Mouse (Mus musculus): ENCODE measurements around the gene Ptprd.

Gene Ptprd

DNA sequence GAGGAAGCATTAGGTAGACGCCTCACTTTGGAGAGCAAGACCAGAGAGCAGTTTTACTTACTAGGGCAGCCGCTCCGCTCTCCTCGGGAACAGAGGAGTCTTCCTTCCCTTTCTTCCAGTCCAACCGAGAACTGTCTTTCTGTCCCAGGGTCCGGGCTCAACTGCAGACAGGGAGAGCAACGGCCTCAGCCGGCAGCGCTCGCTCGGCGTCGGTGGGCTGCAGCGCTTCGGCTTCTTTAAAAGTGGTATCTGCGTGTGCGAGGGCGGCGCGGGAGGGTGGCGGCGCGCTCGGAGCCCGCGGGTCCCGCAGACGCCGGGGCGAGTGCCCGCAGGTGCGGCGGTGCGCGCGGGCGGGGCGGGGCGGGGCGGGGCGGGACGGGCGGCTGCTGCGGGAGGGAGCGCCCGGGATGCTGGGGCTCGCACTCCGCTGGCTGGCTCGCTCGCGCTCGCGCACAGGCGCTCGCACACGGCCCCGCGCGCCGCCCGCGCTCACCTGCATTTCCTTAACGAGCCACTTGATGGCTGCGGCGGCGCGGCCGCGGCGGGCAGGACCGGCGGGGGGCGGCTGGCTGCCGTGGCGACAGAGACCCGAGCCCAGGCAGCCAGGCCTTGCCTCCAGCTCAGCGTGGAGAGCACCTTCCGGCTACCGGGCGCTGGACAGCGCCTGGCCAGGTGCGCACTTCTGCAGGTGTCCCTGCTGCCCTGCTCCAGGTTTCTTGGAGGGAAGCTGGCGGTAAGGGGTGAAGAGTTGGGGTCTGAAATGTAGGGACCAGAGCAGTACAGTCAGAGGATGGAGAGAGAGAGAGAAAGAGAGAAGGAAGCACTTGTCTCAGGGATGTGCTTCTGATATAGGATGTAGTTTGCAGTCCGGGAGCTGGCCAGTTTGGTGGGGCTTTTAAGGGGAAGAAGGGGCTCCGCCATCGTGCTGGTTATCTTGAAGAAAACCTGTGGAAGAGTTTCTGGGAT, at the start of gene Ptprd:
Gene Ptprd, minus strand, starts transcription at position 433 of the 966 bp plus-strand sequence.
- CTCF ChIA-PET = interaction anchor here (0.5 kb wide), 1 partner anchor 1387 kb away, joined by 4 read pairs; no protein-coding TSS in a partner anchor

DNA sequence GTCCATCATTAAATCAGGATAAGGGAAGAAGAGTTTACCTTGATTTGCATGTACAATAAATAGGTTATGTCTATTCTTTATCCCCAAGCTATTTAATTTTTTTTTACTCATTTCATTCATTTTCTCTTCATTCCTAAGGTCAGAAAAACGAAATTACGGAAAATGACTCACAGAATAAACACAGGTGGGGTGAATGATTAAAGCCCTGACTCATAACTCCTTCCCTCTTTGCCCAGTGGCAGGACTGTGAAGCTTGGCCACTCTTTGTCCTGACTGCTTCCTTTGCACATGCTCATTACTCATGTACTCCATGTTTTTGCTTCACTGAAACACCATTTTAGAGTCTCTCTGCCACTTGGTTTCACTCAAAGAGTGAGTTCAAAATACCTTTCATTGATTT, 24.1 kb upstream of the Ptprd start:
- CTCF ChIA-PET = no interaction called here

DNA sequence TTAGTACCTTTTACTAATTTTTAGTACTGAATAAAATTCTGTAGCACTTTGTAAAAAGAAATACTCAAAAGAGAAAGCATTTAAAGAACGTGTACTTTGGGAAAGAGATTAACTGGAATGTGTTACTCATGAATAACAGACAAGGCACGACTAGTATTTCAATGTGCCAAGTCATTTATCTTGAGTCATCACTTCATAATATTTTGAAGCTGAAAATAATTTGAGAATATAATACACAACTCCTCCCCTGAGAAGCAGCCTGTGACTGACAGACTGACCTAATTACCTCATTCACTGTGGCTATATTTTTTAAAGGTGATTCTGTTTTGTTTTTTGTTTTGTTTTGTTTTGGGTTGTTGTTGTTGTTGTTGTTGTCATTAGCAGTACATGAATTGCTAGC, 23.6 kb upstream of the Ptprd start:
- CTCF ChIA-PET = no interaction called here

DNA sequence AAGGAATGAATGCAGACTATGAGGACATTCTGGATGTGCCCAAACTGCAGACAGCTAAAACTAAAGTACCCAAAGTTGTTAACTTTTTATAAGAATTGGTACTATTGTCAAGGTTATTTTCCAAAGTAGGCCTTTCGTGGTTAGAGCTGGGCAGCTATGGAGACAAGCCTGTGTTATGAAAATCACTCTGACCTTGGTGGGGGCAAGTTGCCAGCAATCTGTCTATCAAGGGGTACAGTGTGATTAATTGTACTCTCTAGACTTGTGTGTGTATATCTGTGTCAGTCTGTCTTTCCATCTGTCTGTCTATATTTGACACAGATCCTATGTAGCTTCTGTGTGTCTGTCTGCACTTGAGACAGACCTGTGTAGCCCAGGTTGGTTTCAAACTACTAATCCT, 22.9 kb upstream of the Ptprd start:
- CTCF ChIA-PET = no interaction called here

DNA sequence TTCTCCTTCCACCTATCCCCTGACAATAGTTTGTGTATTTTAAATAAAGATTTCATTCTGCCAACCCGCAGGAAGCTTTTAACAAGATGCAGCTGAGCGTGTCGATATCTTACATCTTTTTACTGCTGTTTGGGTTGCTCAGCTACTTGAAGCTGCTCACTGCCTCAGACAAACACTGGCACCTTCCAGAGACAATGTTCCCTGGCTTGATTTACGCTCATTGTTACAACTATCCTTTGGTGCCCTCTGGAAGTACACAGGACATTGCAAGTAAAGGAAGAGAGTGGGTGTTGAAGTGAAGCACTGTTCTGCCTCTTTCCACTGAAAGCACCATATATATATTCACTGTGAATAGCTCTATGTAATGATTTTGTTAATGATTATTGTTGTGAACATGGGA, 2.2 kb upstream of the Ptprd start:
- CTCF ChIA-PET = no interaction called here

DNA sequence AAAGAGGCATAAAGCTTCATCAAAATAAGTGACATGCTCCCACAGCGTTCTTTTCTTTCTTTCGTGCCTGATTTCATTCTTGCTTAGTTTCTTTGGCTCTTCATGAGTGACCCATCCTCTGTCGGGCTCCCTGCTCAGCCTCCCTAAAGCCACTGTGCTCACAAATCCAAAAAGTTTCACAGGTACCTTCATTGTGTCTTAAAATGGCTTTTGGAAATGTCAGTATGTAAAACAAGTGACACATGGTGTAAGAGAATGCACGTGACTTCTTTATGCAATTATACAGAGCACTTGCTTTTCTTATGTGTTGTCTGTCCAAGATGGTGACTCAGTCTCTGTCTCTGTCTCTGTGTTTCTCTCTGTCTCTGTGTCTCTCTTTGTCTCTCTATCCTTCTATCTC, 1.2 kb upstream of the Ptprd start:
- CTCF ChIA-PET = interaction anchor here (0.5 kb wide), 1 partner anchor 1386 kb away, joined by 4 read pairs; no protein-coding TSS in a partner anchor

DNA sequence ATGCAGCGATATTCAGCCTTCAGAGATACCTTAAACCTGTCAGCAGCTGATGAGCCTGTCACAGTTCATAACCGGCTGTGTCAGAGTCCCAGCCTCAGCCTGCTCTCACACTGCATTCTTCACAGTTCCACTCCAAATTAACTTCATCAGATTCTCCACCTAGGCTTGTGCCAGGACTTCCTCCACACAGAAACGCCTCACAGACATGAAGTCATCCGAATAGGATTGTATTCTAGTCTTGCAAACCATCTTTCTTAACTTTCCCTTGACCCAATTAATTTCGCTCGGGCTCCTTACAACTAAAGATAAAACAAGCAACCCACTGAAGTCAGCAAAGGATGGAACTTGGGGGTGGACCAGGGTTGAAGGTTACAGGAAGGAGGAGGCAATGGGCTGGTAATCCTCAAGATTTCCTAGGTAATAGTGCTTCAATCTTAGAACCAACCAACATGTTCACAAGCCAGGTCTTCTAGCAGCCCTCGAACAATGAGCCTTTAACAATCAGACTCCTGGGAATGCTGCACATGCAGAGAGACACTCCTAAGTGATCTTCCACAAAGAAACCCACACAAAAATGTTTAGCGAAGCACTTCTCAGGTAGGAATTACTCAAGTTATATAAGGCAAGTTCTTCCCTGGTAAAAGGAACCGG, 758 bp downstream of the Ptprd start:
- CTCF ChIA-PET = no interaction called here

DNA sequence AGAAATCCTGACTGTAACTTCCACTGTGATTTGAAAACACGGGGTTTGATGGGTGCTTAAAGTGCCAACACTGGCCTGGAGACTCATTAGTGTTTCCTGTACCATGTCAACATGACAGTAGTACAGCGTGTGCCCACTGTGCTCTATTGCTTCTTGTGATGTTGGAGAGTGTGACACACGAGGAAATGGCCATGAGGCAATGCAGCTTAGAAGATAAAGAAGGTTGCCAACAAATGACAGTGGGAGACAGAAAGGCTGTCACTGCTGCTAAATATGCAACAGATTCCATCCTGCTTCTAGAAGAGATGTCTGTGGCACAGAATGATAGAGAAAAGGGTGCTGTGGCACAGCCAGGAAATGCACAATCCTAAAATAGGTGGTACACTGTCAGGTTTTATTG, 6.7 kb downstream of the Ptprd start:
- CTCF ChIA-PET = no interaction called here

DNA sequence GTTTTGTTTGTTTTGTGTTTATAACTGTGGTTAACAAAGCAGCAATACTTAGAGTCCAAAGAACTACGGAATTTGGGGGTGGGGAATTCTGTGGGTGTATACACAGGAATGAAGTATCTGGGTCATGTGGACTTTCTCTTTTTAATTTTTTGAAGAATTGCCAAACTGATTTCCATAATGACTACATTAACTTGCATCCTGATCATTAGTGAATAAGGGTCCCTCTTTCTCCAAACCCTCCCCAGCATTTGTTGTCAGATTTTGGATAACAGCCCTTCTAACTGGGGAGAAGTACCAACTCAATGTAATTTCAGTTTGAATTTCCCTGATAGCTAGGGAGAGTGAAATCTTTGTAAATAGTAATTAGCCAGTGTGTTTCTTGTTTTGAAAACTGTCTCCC, 43.3 kb downstream of the Ptprd start:
- CTCF ChIA-PET = no interaction called here

DNA sequence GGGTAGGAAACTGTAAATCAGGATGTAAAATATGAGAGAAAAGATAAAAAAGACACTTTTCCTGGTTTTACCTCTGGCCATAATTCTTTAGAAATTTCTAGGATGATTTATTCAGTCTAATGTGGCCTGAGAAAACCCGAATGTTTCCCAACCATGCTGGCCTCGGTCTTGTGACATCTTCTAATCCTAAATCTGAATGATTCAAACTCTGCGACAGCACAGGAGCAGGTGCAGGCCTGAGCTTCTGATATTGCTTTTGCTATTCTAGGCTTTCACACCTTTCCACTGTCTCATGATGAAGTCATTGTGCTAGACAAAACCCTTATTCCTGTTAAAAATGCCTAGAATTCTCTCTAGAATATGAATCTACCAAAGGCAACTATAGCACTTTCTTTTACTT, 51.3 kb downstream of the Ptprd start:
- CTCF ChIA-PET = no interaction called here

DNA sequence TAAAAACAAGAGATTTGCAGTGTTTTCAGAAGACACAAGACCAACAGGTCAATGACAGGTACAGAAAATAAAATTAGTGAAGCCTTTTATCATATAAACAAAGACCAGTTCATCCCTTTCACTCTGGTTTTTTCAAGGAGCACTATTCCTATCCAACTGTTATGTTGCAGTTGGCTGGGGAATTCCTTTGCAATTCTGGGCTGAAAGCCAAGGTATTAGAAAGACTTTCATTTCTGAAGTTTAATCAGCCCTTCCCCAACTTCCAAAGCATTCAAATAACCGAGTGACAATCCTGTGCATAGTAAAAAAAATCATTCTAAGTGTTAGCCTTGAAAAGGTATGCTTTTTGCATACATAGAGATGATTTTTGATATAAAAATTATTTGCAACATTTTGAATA, 61.2 kb downstream of the Ptprd start:
- CTCF ChIA-PET = no interaction called here

DNA sequence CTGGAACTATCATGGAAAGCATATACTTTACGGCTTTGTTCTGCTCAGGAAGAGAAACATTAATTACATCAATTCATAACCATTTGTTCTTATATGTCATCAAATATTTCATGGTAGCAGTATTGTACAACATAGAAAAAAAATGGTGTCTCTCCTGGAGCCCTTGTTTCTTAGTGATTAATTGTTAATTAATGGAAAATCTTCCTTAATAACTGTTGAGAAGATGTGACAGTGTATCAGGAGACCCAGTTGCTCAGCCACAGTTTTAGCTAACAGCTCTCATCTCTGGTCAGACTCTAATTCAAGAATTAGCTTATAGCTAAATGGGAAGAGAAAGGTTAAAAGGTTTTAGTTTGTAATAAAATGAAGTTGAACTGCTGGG, 69.0 kb downstream of the Ptprd start:
- CTCF ChIA-PET = no interaction called here

DNA sequence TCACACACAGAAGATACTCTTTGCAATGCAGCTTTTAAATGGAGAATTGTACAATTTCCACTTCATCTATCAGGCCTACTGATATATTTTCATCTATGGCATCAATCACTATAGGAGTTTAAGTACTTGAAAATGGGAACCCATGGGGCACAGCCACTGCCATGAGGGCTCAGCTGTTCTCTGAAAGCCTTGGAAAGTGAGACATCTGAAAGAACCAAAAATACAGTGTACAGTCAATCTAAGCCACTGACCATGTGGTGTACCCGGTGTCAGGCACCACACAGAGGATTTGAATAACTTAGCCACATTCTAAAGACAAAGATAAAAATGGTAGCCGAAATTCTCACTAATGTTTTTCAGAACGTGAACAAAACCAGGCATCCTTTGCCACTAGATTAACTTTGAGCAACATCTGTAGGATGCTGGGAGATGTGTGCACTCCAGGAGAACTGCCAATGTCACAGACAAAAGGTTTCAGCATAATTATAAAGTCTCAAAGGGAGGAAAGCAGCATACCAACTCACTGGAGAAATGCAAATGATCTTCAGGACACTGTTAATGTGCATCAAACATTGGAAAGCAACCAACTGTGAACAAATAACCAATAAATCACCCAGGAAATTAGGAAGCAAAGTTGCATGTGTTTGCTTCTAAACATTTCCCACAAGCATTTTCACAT, 69.5 kb downstream of the Ptprd start:
- CTCF ChIA-PET = no interaction called here

DNA sequence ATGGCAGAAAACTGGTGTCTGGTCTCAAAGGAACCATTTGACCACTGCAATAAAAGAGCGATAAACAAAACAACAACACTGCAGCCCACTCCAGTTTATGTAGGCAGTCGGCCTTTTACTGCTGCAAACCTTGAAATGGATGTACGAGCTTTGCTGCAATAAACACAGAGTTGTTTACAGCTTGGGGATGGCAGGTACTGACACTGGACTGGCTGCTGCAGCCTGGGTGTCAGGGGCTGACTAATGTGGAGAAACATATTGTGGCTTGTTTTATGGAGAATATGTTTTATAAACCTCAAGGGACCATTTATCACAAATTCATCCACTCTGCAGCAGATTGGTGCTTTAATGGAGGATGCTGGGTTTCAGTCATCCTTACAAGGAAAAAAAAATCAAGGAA, 100.9 kb downstream of the Ptprd start:
- CTCF ChIA-PET = no interaction called here

DNA sequence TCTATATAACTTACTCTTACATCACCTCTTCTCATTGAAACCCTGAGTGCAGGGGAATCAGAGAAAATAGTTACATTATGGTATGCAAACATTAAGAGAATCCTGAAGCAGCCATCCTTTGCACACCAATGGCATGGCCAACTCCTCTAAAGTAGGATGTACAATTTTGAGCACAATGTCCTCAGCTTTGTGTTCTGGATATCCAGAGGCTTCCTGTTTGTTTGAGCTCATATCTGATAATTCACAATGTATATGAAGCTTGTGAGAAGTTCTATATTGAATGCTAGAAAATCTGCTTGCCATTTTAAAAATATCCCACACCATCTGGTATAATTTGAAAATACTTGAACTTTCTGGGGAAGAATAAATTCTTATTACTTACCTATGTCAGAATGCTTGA, 114.2 kb downstream of the Ptprd start:
- CTCF ChIA-PET = no interaction called here

DNA sequence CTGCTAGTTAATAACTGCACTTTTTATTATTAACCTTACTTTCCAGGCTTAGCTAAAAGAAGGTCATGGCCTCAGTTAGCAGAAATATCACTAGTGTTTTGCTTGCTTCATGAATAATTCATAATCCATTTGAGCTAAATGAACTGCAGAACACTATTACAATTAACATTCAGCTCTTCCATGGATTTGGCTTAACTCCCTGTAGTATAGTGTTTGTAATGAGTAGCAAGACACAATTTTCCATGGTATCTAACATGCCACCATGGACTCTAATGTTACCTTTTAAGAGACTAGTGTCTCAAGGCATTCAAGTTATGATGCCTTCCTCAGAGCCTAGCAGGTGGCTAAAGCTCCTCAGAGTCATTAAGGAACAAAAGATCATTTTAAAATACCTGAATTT, 129.0 kb downstream of the Ptprd start:
- CTCF ChIA-PET = no interaction called here

DNA sequence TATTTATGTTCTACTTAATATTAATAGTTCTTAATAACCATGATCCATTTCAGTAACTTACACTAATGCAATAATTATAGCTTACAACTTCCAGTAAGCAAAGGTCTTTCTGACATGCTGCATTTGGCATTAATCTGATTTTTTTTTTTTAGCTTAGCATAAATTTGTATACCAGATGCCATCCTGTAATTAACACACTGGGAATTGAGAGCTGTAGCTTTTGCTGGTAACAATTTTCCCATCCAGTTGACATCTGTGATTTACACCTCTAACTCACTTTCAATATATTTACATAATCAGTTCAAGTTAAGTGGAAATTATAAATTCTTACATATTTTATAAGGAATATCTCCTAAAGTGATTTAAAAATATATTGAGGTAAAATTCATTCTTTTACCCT, 134.3 kb downstream of the Ptprd start:
- CTCF ChIA-PET = no interaction called here

DNA sequence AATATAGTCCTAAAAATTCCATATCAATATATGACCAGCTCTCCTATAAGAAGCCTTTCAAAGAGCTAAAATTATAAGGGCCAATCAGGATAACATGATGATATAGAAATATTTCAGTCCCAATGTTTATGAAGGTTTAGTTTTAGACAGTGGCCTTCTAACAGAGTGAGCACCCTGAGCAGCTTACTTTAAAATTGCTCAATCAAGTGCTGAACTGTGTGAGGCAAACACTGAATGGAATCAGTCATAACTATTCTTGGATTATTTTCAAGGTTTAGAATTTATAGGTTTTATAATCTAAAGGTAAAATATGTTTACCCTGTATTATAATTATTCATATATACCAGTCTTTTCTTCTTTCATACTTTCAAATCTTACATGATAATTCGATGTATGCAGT, 134.7 kb downstream of the Ptprd start:
- CTCF ChIA-PET = no interaction called here

DNA sequence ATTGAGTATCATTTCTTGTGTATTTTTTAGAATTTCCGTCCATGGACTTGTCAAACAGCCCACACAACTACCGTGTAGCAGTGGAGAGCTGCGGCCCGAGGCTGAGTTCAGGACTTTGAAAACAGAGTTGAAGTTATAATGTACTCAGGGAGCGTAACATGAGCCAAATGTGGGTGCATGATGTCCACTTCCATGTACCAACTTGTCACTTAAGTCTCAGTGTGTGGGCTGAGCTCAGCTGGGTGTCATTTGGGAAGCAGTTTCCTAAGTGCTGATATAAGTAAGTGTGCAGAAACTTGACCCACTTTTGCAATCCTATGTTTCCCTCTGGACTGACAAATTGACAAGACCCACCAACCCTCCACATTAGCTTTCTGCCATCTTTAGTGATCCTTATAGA, 173.4 kb downstream of the Ptprd start:
- CTCF ChIA-PET = no interaction called here

DNA sequence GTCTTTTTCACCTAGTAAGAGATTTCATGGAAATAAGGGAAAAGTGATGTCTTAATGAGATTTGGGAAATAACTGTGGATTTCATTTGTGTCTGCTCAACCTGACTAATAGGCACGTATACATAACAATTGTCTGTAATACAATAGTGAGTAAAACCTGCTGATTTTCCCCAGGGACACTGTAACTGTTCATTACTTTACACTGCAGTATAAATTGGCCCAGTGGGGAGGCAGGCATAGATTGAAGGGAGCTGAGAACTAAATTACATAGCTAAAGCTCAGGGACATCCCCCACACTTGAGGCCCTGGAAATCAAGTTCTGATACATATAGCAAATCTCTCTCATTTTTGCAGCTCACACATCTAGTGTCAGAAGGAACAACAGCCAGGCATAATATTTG, 209.7 kb downstream of the Ptprd start:
- CTCF ChIA-PET = no interaction called here

DNA sequence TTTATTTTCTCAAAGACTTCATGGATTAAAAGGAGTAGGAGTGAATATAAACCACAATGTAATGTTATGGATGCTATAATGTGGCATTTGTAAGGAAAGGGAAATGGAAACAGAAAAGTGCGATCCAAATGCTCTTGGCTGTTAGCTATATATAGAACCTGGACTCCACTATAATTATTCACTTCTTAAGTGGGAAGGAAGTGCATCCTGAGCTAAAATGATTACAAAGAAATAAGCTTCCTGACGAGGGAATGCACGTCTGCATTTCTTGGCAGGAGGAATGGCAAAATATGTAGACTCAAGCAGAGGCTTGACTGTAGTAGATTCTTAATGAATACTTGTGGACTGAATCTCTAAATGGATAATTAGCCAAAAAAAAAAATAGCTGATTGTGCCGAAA, 219.1 kb downstream of the Ptprd start:
- CTCF ChIA-PET = no interaction called here

DNA sequence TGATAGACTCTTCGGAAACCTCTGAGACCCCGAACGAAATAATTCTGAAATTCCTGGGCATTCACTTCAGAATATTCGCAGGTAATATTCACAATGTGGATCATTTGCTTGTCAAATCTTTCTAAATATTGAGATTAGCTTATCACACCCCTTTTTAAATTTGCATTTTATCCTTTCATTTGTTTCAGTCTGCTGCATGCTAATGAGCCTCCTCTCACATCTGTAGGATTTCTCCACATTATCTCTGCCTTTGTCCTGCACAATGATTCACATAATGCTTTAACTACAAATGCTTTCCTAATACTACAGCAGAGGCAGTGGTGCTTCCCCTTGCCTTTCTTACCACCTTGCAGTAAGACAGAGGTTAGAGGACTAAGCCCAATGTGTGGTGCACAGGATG, 229.7 kb downstream of the Ptprd start:
- CTCF ChIA-PET = no interaction called here

DNA sequence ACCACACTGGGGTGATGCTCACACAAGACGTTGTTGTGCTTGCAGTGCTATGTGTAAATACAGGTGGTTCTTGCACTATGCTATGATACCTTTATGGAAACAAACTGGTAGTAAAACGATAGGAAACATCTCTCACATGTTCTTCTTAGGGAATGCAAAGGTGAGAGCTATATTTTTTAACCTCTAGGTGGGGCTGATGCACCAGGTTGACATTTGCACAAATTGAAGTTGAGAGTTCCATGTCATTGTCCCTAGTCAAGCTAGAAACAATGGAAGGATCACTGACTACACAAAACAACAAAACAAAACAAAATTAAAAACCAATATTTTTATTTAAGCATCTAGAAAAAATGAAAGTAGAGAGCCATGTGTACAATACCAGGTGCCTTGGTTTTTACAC, 250.1 kb downstream of the Ptprd start:
- CTCF ChIA-PET = no interaction called here
